Comparison of ENCODE assay signal across 12 mouse cellular contexts in genomic region chr11:31843834-31844188, GRCm38 (mm10). TPM values are rescaled to one million over a fixed set of nuclear protein-coding genes. Genes with fewer than 3 reads are reported as not detected.
DNase-seq lines count a peak whose midpoint lies in the region; ATAC-seq lines count a peak whose summit lies in the region.
"Had no signal": no experiment of that assay in that cellular context is flagged by ENCODE, and none has a peak within 500 bp of the region (broad histone marks: within the 10 kb centered on the region; RNA-seq: fewer than 3 reads in every experiment).

No protein-coding gene starts in this region.

- no peak overlapping the region for H3K27ac ChIP-seq in midbrain, embryonic 14.5 days (replicated peaks; ENCODE audit: low read depth, low read length)
- H3K27ac ChIP-seq in midbrain, embryonic 11.5 days (ENCODE audit: low read depth, low read length): no peak overlapping the region
- H3K27ac ChIP-seq in liver, embryonic 13.5 days: peak overlapping the region; percentile 99
- no peak overlapping the region for H3K27ac ChIP-seq in stomach, embryonic 16.5 days (ENCODE audit: low read length)
- H3K27ac ChIP-seq: embryonic facial prominence, embryonic 15.5 days; neural tube, embryonic 13.5 days had no signal

- ATAC-seq in frontal cortex, adult (ENCODE audit: low TSS enrichment): peak; percentile 18; the same call in 1 of the 2 replicates
- no peak for ATAC-seq in midbrain, embryonic 14.5 days (ENCODE audit: low FRiP score, low TSS enrichment)
- ATAC-seq in midbrain, embryonic 11.5 days (ENCODE audit: low FRiP score): no peak
- ATAC-seq in liver, embryonic 13.5 days (ENCODE audit: low read depth): peak; percentile 98
- peak; percentile 44; the same call in 1 of the 2 replicates for ATAC-seq in stomach, embryonic 16.5 days (ENCODE audit: insufficient read depth, low FRiP score)

- H3K9ac ChIP-seq in midbrain, embryonic 14.5 days (replicated peaks; ENCODE audit: low read length): no peak overlapping the region
- H3K9ac ChIP-seq in midbrain, embryonic 11.5 days (ENCODE audit: low read length): no peak overlapping the region
- H3K9ac ChIP-seq in liver, embryonic 13.5 days: peak overlapping the region; percentile 81
- H3K9ac ChIP-seq in stomach, embryonic 16.5 days (ENCODE audit: low read length): no peak overlapping the region
- H3K9ac ChIP-seq: embryonic facial prominence, embryonic 15.5 days; neural tube, embryonic 13.5 days had no signal

- no peak overlapping the region for H3K4me2 ChIP-seq in midbrain, embryonic 14.5 days (ENCODE audit: low read length)
- no peak overlapping the region for H3K4me2 ChIP-seq in midbrain, embryonic 11.5 days
- peak overlapping the region; percentile 56 for H3K4me2 ChIP-seq in liver, embryonic 13.5 days
- H3K4me2 ChIP-seq in stomach, embryonic 16.5 days (ENCODE audit: low read depth, low read length): no peak overlapping the region
- H3K4me2 ChIP-seq: embryonic facial prominence, embryonic 15.5 days; neural tube, embryonic 13.5 days had no signal

- H3K9me3 ChIP-seq in midbrain, embryonic 14.5 days (ENCODE audit: control insufficient read depth, low read length): no peaks in the 10 kb centered on the region
- no peaks in the 10 kb centered on the region for H3K9me3 ChIP-seq in midbrain, embryonic 11.5 days (ENCODE audit: control insufficient read depth, low read length)
- no peaks in the 10 kb centered on the region for H3K9me3 ChIP-seq in liver, embryonic 13.5 days (replicated peaks)
- no peaks in the 10 kb centered on the region for H3K9me3 ChIP-seq in stomach, embryonic 16.5 days (replicated peaks; ENCODE audit: control insufficient read depth, low read length)
- H3K9me3 ChIP-seq: embryonic facial prominence, embryonic 15.5 days; neural tube, embryonic 13.5 days had no signal

- no peaks in the 10 kb centered on the region for H3K27me3 ChIP-seq in midbrain, embryonic 14.5 days (ENCODE audit: control insufficient read depth, insufficient read depth, low read length)
- H3K27me3 ChIP-seq in midbrain, embryonic 11.5 days (ENCODE audit: control insufficient read depth, insufficient read depth, low read length): no peaks in the 10 kb centered on the region
- H3K27me3 ChIP-seq in liver, embryonic 13.5 days: no peaks in the 10 kb centered on the region
- H3K27me3 ChIP-seq in stomach, embryonic 16.5 days (ENCODE audit: control insufficient read depth, insufficient read depth, low read length): no peaks in the 10 kb centered on the region
- H3K27me3 ChIP-seq: embryonic facial prominence, embryonic 15.5 days; neural tube, embryonic 13.5 days had no signal

- 64% methylated on average over 5 of the region's 5 CpGs for WGBS in midbrain, embryonic 14.5 days
- 88% methylated on average over 5 of the region's 5 CpGs for WGBS in midbrain, embryonic 11.5 days
- WGBS in liver, embryonic 13.5 days (ENCODE audit: insufficient replicate concordance): 17% methylated on average over 5 of the region's 5 CpGs
- WGBS in stomach, embryonic 16.5 days: 60% methylated on average over 5 of the region's 5 CpGs

- no peaks in the 10 kb centered on the region for H3K36me3 ChIP-seq in midbrain, embryonic 14.5 days (ENCODE audit: control insufficient read depth, insufficient read depth, low read length)
- H3K36me3 ChIP-seq in midbrain, embryonic 11.5 days (ENCODE audit: control insufficient read depth, insufficient read depth, low read length): no peaks in the 10 kb centered on the region
- no peaks in the 10 kb centered on the region for H3K36me3 ChIP-seq in liver, embryonic 13.5 days
- H3K36me3 ChIP-seq in stomach, embryonic 16.5 days (ENCODE audit: control insufficient read depth, insufficient read depth, low read length): no peaks in the 10 kb centered on the region
- H3K36me3 ChIP-seq: embryonic facial prominence, embryonic 15.5 days; neural tube, embryonic 13.5 days had no signal

- H3K4me1 ChIP-seq in midbrain, embryonic 14.5 days (ENCODE audit: control insufficient read depth, insufficient read depth, low read length): peaks cover 22% of the 10 kb centered on the region
- peaks cover 7% of the 10 kb centered on the region for H3K4me1 ChIP-seq in midbrain, embryonic 11.5 days (ENCODE audit: control insufficient read depth, insufficient read depth, low read length)
- H3K4me1 ChIP-seq in liver, embryonic 13.5 days (replicated peaks): peaks cover 85% of the 10 kb centered on the region
- no peaks in the 10 kb centered on the region; the same call in 1 of the 2 replicates for H3K4me1 ChIP-seq in stomach, embryonic 16.5 days (ENCODE audit: control insufficient read depth, insufficient read depth, low read length)
- H3K4me1 ChIP-seq: embryonic facial prominence, embryonic 15.5 days had no signal

- no peak for DNase-seq in frontal cortex, postnatal 10 days (ENCODE audit: low spot score in 2 of 2)
- peak; percentile 28 for DNase-seq in midbrain, embryonic 14.5 days
- no peak for DNase-seq in midbrain, embryonic 11.5 days (ENCODE audit: low spot score, missing footprints)
- peak; percentile 95 for DNase-seq in liver, embryonic 13.5 days
- DNase-seq in ovary, postnatal 10 days (ENCODE audit: low spot score): no peak
- DNase-seq in cerebellum, adult 11 months: no peak
- DNase-seq: gastrocnemius, postnatal 36 days; kidney, adult 18-20 months had no signal

- H3K4me3 ChIP-seq in midbrain, embryonic 14.5 days (replicated peaks; ENCODE audit: low read depth, low read length): no peak overlapping the region
- H3K4me3 ChIP-seq in midbrain, embryonic 11.5 days (ENCODE audit: low read depth, low read length): no peak overlapping the region
- H3K4me3 ChIP-seq in liver, embryonic 13.5 days (replicated peaks): no peak overlapping the region; the same call in 1 of the 2 replicates
- H3K4me3 ChIP-seq in stomach, embryonic 16.5 days (replicated peaks; ENCODE audit: low read length): no peak overlapping the region
- H3K4me3 ChIP-seq: embryonic facial prominence, embryonic 15.5 days; neural tube, embryonic 13.5 days had no signal

RNA-seq across cellular contexts. Expression of gene Cpeb4, which starts 28.2 kb away (rescaled TPM):
- 32.2 and 34.5 TPM in 2 replicates for polyA plus RNA-seq in midbrain, embryonic 14.5 days (2014; fragmentation: Nextera tagmentation; extraction: Ambion mirVana)
- 11.7 and 17.2 TPM in 2 replicates for polyA plus RNA-seq in midbrain, embryonic 11.5 days (2014; fragmentation: Nextera tagmentation; extraction: Ambion mirVana)
- polyA plus RNA-seq in liver, embryonic 13.5 days (2015; fragmentation: Nextera tagmentation; extraction: Ambion mirVana): 14.3 and 21.6 TPM in 2 replicates
- 5.3 and 5.8 TPM in 2 replicates for polyA plus RNA-seq in stomach, embryonic 16.5 days (2015; fragmentation: Nextera tagmentation; extraction: Ambion mirVana)

Comparison
In these comparisons a context has a peak if more than half of its experiments do, and no peak if none do; other contexts are left out.
1. DNase-seq: peak in midbrain, embryonic 14.5 days (single experiment) and liver, embryonic 13.5 days (single experiment); none in frontal cortex, postnatal 10 days (0 of 2), midbrain, embryonic 11.5 days (single experiment), ovary, postnatal 10 days (single experiment) and cerebellum, adult 11 months (single experiment).
2. ATAC-seq: peak in frontal cortex, adult (single experiment), liver, embryonic 13.5 days (single experiment) and stomach, embryonic 16.5 days (single experiment); none in midbrain, embryonic 14.5 days (single experiment) and midbrain, embryonic 11.5 days (single experiment).